Mouse (Mus musculus): ENCODE measurements around the gene Foxl1. TPM values are rescaled to one million over a fixed set of nuclear protein-coding genes. Genes with fewer than 3 reads are reported as not detected.
A peak's percentile ranks its signal among the peaks of the same experiment; 100 is the strongest.

The Foxl1 gene
- polyA plus RNA-seq, 1 experiment from 2014 or later = 4.6 TPM

GRCm38 (mm10) chr8:121162413-121162812 is 34.7 kb downstream of the Foxl1 start:
- peaks cover 33% of the 10 kb centered on the region for H3K27me3 ChIP-seq (replicated peaks; ENCODE audit: low read depth, poor library complexity, severe bottlenecking)
- H3K9me3 ChIP-seq = no peaks in the 10 kb centered on the region
- no peaks in the 10 kb centered on the region for H3K36me3 ChIP-seq (replicated peaks)
- no peak for DNase-seq (ENCODE audit: low spot score)
- peaks cover 48% of the 10 kb centered on the region for H3K4me1 ChIP-seq
- no peak overlapping the region for H3K27ac ChIP-seq (replicated peaks)
- H3K4me3 ChIP-seq = no peak overlapping the region
- 69% methylated on average over 4 of the region's 4 CpGs for WGBS

- Histone ChIP-seq H3K9me3 (no peaks in the 10 kb centered on the region), H3K27ac (replicated peaks) (no peak overlapping the region), H3K4me1 (peaks cover 52% of the 10 kb centered on the region), H3K36me3 (replicated peaks) (no peaks in the 10 kb centered on the region), H3K4me3 (no peak overlapping the region), H3K27me3 (replicated peaks; ENCODE audit: low read depth, poor library complexity, severe bottlenecking) (peaks cover 30% of the 10 kb centered on the region)
- DNase-seq (ENCODE audit: low spot score) = no peak
- WGBS = 74% methylated on average over 11 of the region's 11 CpGs
Measured at GRCm38 (mm10) chr8:121162906-121163695, 35.4 kb downstream of the Foxl1 start.

- Histone ChIP-seq H3K36me3 (replicated peaks) (no peaks in the 10 kb centered on the region), H3K27me3 (replicated peaks; ENCODE audit: low read depth, poor library complexity, severe bottlenecking) (peaks cover 32% of the 10 kb centered on the region), H3K9me3 (no peaks in the 10 kb centered on the region), H3K4me1 (peaks cover 58% of the 10 kb centered on the region), H3K27ac (replicated peaks) (no peak overlapping the region; the same call in 1 of the 2 replicates), H3K4me3 (no peak overlapping the region)
- WGBS = 55% methylated on average over 8 of the region's 8 CpGs
- no peak for DNase-seq (ENCODE audit: low spot score)
Measured at GRCm38 (mm10) chr8:121164017-121164469, 36.3 kb downstream of the Foxl1 start.

GRCm38 (mm10) chr8:121168033-121168432 is 40.3 kb downstream of the Foxl1 start:
- H3K36me3 ChIP-seq (replicated peaks) = no peaks in the 10 kb centered on the region
- peaks cover 88% of the 10 kb centered on the region for H3K4me1 ChIP-seq
- peaks cover 14% of the 10 kb centered on the region for H3K27me3 ChIP-seq (replicated peaks; ENCODE audit: low read depth, poor library complexity, severe bottlenecking)
- WGBS = 60% methylated on average over 5 of the region's 5 CpGs
- H3K9me3 ChIP-seq = no peaks in the 10 kb centered on the region
- DNase-seq (ENCODE audit: low spot score) = no peak
- H3K4me3 ChIP-seq = no peak overlapping the region
- 0 out of 2 replicates have a peak overlapping the region, but pooled peaks have one; percentile 10 for H3K27ac ChIP-seq (replicated peaks)

- 24% methylated on average over 7 of the region's 7 CpGs for WGBS
- H3K27me3 ChIP-seq (replicated peaks; ENCODE audit: low read depth, poor library complexity, severe bottlenecking) = peaks cover 13% of the 10 kb centered on the region
- peak; percentile 76 for DNase-seq (ENCODE audit: low spot score)
- peaks cover 89% of the 10 kb centered on the region for H3K4me1 ChIP-seq
- peak overlapping the region; percentile 83 for H3K27ac ChIP-seq (replicated peaks)
- H3K9me3 ChIP-seq = no peaks in the 10 kb centered on the region
- H3K36me3 ChIP-seq (replicated peaks) = no peaks in the 10 kb centered on the region
- H3K4me3 ChIP-seq = no peak overlapping the region
Measured at GRCm38 (mm10) chr8:121170116-121170515, 42.4 kb downstream of the Foxl1 start.

- peak overlapping the region; percentile 83 for H3K27ac ChIP-seq (replicated peaks)
Measured at GRCm38 (mm10) chr8:121170626-121171552, 43.1 kb downstream of the Foxl1 start.

GRCm38 (mm10) chr8:121172567-121172966 is 44.8 kb downstream of the Foxl1 start:
- peaks cover 4% of the 10 kb centered on the region; the same call in 1 of the 2 replicates for H3K27me3 ChIP-seq (replicated peaks; ENCODE audit: low read depth, poor library complexity, severe bottlenecking)
- no peaks in the 10 kb centered on the region for H3K9me3 ChIP-seq
- no peak overlapping the region for H3K4me3 ChIP-seq
- peaks cover 94% of the 10 kb centered on the region for H3K4me1 ChIP-seq
- DNase-seq (ENCODE audit: low spot score) = no peak
- peak overlapping the region; percentile 62 for H3K27ac ChIP-seq (replicated peaks)
- H3K36me3 ChIP-seq (replicated peaks) = no peaks in the 10 kb centered on the region
- 65% methylated on average over 8 of the region's 8 CpGs for WGBS

More at GRCm38 (mm10) chr8:121170626-121171552, 43.1 kb downstream of the Foxl1 start:
- Histone ChIP-seq H3K36me3 (replicated peaks) (no peaks in the 10 kb centered on the region), H3K27me3 (replicated peaks; ENCODE audit: low read depth, poor library complexity, severe bottlenecking) (peaks cover 6% of the 10 kb centered on the region), H3K9me3 (no peaks in the 10 kb centered on the region), H3K4me3 (0 out of 2 replicates have a peak overlapping the region, but pooled peaks have one; percentile 8), H3K4me1 (peaks cover 89% of the 10 kb centered on the region)
- WGBS = 62% methylated on average over 27 of the region's 27 CpGs
- DNase-seq (ENCODE audit: low spot score) = no peak

- peaks cover 94% of the 10 kb centered on the region for H3K4me1 ChIP-seq
- 0 out of 2 replicates have a peak overlapping the region, but pooled peaks have one; percentile 36 for H3K4me3 ChIP-seq
- no peaks in the 10 kb centered on the region for H3K36me3 ChIP-seq (replicated peaks)
- no peaks in the 10 kb centered on the region for H3K27me3 ChIP-seq (replicated peaks; ENCODE audit: low read depth, poor library complexity, severe bottlenecking)
- 58% methylated on average over 10 of the region's 10 CpGs for WGBS
- DNase-seq (ENCODE audit: low spot score) = peak; percentile 81
- H3K27ac ChIP-seq (replicated peaks) = peak overlapping the region; percentile 81
- no peaks in the 10 kb centered on the region for H3K9me3 ChIP-seq
Measured at GRCm38 (mm10) chr8:121174178-121174577, 46.4 kb downstream of the Foxl1 start.

GRCm38 (mm10) chr8:121174721-121175539 is 47.2 kb downstream of the Foxl1 start:
- H3K4me3 ChIP-seq = peak overlapping the region; percentile 36
- H3K36me3 ChIP-seq (replicated peaks) = no peaks in the 10 kb centered on the region
- no peaks in the 10 kb centered on the region for H3K9me3 ChIP-seq
- peaks cover 90% of the 10 kb centered on the region for H3K4me1 ChIP-seq
- H3K27ac ChIP-seq (replicated peaks) = peak overlapping the region; percentile 81
- peak; percentile 59 for DNase-seq (ENCODE audit: low spot score)
- WGBS = 37% methylated on average over 30 of the region's 30 CpGs
- no peaks in the 10 kb centered on the region for H3K27me3 ChIP-seq (replicated peaks; ENCODE audit: low read depth, poor library complexity, severe bottlenecking)

- Histone ChIP-seq H3K9me3 (no peaks in the 10 kb centered on the region), H3K36me3 (replicated peaks) (no peaks in the 10 kb centered on the region), H3K4me1 (peaks cover 87% of the 10 kb centered on the region), H3K27me3 (replicated peaks; ENCODE audit: low read depth, poor library complexity, severe bottlenecking) (no peaks in the 10 kb centered on the region), H3K4me3 (peak overlapping the region; percentile 36), H3K27ac (replicated peaks) (peak overlapping the region; percentile 81)
- WGBS = 60% methylated on average over 8 of the region's 8 CpGs
- no peak for DNase-seq (ENCODE audit: low spot score)
Measured at GRCm38 (mm10) chr8:121175540-121176090, 47.9 kb downstream of the Foxl1 start.

GRCm38 (mm10) chr8:121176291-121176690 is 48.6 kb downstream of the Foxl1 start:
- no peaks in the 10 kb centered on the region for H3K9me3 ChIP-seq
- H3K27me3 ChIP-seq (replicated peaks; ENCODE audit: low read depth, poor library complexity, severe bottlenecking) = no peaks in the 10 kb centered on the region
- H3K4me3 ChIP-seq = no peak overlapping the region
- H3K36me3 ChIP-seq (replicated peaks) = no peaks in the 10 kb centered on the region
- peaks cover 87% of the 10 kb centered on the region for H3K4me1 ChIP-seq
- H3K27ac ChIP-seq (replicated peaks) = peak overlapping the region; percentile 81
- WGBS = 21% methylated on average over 3 of the region's 3 CpGs
- no peak for DNase-seq (ENCODE audit: low spot score)

Measured in embryonic facial prominence, embryonic 10.5 days (tissue).